Mouse (Mus musculus): ENCODE measurements around the gene Icam1. TPM values are rescaled to one million over a fixed set of nuclear protein-coding genes. Genes with fewer than 3 reads are reported as not detected.
"Not testable (repeated sequence)": the region's sequence is repeated elsewhere in the genome, so short reads cannot be mapped to it uniquely, and the experiment has no call there.

Icam1 gene
- total RNA-seq, 2 experiments from 2014 or later = 3.3 to 3.5 TPM

DNA sequence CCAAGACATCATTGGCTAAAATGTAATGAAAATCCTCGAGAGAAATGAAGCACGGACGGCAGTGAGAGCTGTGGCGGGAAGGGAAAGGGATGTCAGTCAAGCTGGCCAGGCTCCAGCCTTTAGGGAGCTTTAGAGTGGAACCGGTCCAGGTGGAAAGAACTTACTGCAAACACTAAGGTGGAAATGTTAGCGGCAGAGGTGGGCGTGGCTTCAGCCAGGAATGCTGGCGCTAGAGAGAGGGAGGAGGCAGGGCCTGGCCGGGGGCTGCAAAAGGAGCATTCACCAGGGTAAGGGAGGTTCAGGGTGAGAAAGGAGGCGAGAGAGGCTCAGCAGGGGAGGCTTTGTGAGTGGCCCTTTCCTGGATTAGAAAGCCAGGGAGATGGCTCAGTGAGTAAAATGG, 24.9 kb upstream of the Icam1 start:
- intact Hi-C loops (cut with DNase I) = loop anchor here (10.0 kb wide), 1 partner anchor 256 kb away; no protein-coding TSS in a partner anchor
- no peak for DNase-seq (ENCODE audit: low spot score in 2 of 2)

- intact Hi-C loops (cut with DNase I) = loop anchor here (10.0 kb wide), 1 partner anchor 257 kb away; no protein-coding TSS in a partner anchor
- DNase-seq (ENCODE audit: low spot score in 2 of 2) = no peak
These were observed 24.2 kb upstream of the Icam1 start for GRCm38 (mm10) chr9:20991587-20991986.

GRCm38 (mm10) chr9:20993165-20993898, 22.5 kb upstream of the Icam1 start:
- intact Hi-C loops (cut with DNase I) = loop anchor here (10.0 kb wide), 1 partner anchor 259 kb away; no protein-coding TSS in a partner anchor
- DNase-seq (ENCODE audit: low spot score in 2 of 2) = no peak

- intact Hi-C loops (cut with DNase I) = loop anchor here (10.0 kb wide), 1 partner anchor 260 kb away; no protein-coding TSS in a partner anchor
- no peak for DNase-seq (ENCODE audit: low spot score in 2 of 2)
These were observed 20.7 kb upstream of the Icam1 start for GRCm38 (mm10) chr9:20995069-20995468.

DNA sequence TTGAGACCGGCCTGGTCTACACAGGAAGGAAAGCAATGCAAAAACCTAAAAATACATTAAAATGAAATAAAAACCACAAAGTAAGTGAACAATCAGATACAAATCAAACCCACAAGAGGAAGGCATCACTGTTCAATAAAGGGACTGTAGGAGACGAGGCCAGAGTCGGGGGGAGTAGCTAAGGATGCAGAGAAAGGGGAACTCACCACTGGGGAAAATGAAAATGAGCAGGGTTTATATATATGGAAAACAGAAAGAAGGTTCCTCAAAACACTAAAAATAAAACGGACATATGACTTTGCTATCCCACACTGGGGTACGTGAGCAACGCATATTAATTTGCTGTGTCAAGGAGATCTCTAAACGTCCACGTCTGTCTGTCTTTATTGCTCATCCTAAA, 18.7 kb upstream of the Icam1 start:
- intact Hi-C loops (cut with DNase I) = loop anchor here (10.0 kb wide), 1 partner anchor 262 kb away; no protein-coding TSS in a partner anchor
- DNase-seq (ENCODE audit: low spot score in 2 of 2) = no peak

- intact Hi-C loops (cut with DNase I) = loop anchor here (10.0 kb wide), 1 partner anchor 264 kb away; no protein-coding TSS in a partner anchor
- DNase-seq (ENCODE audit: low spot score in 2 of 2) = not testable (repeated sequence)
These were observed 17.4 kb upstream of the Icam1 start for GRCm38 (mm10) chr9:20998337-20998736.

- intact Hi-C loops (cut with DNase I) = no loop called here
These were observed 15.0 kb upstream of the Icam1 start for GRCm38 (mm10) chr9:21000811-21001210.

DNA sequence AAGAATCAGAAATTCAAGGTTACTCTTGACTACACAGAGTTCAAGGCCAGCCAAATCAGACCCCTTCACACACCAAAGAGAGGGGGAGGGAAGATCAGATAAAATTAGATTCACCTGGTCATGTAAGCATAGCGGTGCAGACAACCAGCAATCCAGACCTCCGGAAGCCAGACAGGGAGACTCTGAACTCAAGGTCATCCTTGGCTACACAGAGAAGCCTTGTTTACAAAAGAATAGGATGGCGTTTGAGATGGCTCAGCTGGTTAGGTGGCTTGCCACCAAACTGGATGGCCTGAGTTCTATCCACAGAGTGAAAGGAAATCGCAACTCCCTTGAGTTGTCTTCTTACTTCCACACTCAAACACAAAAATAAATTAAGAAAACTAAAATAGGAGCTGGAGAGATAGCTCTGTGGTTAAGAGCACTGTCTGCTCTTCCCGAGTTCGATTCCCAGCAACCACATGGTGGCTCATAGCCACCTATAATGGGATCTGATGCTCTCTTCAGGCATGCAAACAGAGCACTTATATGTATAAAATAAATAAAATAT, 14.1 kb upstream of the Icam1 start:
- no peak for DNase-seq (ENCODE audit: low spot score in 2 of 2)
- intact Hi-C loops (cut with DNase I) = loop anchor here (2.0 kb wide), 2 partner anchors 49 to 103 kb away; partner anchors contain the start of gene Eif3g

More at GRCm38 (mm10) chr9:21000811-21001210, 15.0 kb upstream of the Icam1 start:
- no peak for DNase-seq (ENCODE audit: low spot score in 2 of 2)

GRCm38 (mm10) chr9:21002270-21002626, 13.5 kb upstream of the Icam1 start:
- DNase-seq (ENCODE audit: low spot score in 2 of 2) = no peak
- intact Hi-C loops (cut with DNase I) = loop anchor here (2.0 kb wide), 2 partner anchors 49 to 103 kb away; partner anchors contain the start of gene Eif3g

- DNase-seq (ENCODE audit: low spot score in 2 of 2) = peak; percentile 90 to 94
- intact Hi-C loops (cut with DNase I) = loop anchor here (1.0 to 2.0 kb wide), 3 partner anchors 23 to 104 kb away; partner anchors contain the start of gene Eif3g
These were observed 12.9 kb upstream of the Icam1 start, which contains the start of gene Mrpl4 for GRCm38 (mm10) chr9:21002627-21003551. Gene Mrpl4, plus strand, starts transcription at chr9:21002738.

- no peak for DNase-seq (ENCODE audit: low spot score in 2 of 2)
- intact Hi-C loops (cut with DNase I) = no loop called here
These were observed 8.4 kb upstream of the Icam1 start for GRCm38 (mm10) chr9:21007313-21007952.

DNA sequence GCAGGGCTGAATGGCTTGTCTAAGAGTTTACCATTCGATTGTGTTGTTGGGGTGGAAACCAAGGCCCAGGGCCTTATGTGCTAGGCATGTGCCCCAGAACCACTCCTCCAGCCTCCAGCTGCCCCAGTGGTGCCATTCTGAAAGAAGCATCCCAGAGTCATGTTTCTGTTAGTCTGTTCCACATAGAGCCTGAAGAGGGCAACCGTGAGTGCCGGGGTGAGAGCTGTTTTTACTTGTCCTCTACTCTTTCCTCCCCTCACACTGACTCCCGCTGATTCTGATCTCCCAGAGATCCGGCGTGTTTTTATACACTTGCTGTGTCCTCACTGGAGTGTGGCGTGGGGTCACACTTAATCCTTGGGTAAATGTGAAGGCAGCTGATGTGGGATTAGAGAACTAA, 7.8 kb upstream of the Icam1 start:
- DNase-seq (ENCODE audit: low spot score in 2 of 2) = no peak
- intact Hi-C loops (cut with DNase I) = no loop called here

DNA sequence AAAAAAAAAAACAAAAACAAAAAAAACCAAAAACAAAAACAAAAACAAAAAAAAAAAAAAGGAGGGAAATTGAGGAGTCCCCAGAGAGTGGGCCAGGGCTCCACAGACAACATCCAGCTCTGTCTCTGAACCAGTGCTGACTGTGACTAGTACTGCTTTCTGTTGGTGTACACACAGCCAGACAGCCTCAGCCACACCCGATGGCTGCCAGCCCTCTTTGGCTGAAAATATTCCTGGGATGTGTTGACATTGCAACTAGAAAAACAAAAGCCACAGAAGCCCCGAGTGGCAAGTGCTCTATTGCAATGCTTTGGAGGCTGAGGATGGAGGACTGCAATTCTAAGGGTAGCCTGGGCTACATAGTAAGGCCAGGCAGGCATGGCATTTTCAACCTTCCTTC, 5.4 kb upstream of the Icam1 start:
- intact Hi-C loops (cut with DNase I) = loop anchor here (5.0 kb wide), 1 partner anchor 127 kb away; no protein-coding TSS in a partner anchor

DNA sequence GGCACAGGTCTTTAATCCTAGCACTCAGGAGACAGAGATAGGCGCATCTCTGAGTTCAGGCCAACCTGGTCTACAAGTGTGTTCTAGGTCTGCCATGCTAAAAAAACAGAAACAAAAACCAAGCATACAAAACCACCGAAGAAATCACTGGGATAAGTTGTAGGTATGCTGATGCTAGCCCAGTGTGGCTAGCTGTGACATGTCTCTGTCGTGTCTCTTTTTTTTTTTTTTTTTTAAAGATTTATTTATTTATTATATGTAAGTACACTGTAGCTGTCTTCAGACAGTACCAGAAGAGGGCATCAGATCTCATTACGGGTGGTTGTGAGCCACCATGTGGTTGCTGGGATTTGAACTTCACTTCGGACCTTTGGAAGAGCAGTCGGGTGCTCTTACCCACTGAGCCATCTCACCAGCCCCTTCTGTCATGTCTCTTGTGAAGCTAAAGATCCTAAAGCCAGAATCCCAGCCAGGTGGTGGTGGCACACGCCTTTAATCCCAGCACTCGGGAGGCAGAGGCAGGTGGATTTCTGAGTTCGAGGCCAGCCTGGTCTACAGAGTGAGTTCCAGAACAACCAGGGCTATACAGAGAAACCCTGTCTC, 4.7 kb upstream of the Icam1 start:
- intact Hi-C loops (cut with DNase I) = loop anchor here (5.0 kb wide), 1 partner anchor 126 kb away; no protein-coding TSS in a partner anchor
- not testable (repeated sequence) for DNase-seq (ENCODE audit: low spot score in 2 of 2)

More for the DNA sequence above, 5.4 kb upstream of the Icam1 start:
- DNase-seq (ENCODE audit: low spot score in 2 of 2) = no peak

DNA sequence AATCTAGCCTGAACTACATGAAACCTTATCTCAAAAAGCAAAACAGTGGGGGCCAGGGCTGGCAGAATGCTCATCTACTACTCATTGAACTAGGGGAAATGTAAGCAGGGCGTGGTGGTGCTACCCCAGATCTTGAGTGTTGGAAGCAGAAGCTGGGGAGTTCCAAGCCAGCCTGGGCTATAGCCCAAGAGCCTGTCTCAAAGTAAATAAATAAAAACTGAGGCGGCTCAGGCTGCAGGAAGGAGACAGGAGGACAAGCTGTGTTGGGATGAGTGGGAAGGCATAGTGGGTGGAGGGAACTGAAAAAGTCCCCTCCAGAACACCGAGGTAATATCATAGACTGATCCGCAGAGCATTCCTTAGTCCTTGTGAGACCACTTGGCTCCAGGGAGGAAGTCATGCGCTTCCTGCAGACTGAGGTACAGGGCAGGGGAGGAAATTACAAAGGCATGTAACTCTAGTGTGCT, 3.9 kb upstream of the Icam1 start:
- peak in 1 of 2 experiments; percentile 31 for DNase-seq (ENCODE audit: low spot score in 2 of 2)
- intact Hi-C loops (cut with DNase I) = loop anchor here (5.0 kb wide), 1 partner anchor 125 kb away; no protein-coding TSS in a partner anchor

DNA sequence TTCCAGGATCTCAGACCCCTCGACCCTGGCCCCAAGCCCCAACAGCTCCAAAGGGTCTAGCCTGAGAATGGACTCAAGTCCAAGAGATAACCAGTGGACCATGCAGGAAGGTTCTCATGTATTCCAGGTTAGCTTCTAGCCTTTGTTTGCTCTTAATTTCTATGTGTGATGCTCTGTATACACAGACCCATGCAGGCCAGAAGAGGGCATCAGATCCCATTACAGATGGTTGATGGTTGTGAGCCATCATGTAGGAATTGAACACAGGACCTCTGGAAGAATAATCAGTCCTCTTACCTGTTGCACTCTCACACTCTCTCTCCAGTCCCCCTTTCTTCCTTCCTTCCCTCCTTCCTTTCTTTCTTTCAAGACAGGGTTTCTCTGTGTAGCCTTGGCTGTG, 3.4 kb upstream of the Icam1 start:
- no peak for DNase-seq (ENCODE audit: low spot score in 2 of 2)
- intact Hi-C loops (cut with DNase I) = loop anchor here (5.0 kb wide), 1 partner anchor 125 kb away; no protein-coding TSS in a partner anchor

GRCm38 (mm10) chr9:21014691-21015570, 854 bp upstream of the Icam1 start:
- DNase-seq (ENCODE audit: low spot score in 2 of 2) = peak in 1 of 2 experiments; percentile 60
- intact Hi-C loops (cut with DNase I) = loop anchor here (1.0 to 5.0 kb wide), 2 partner anchors 38 to 122 kb away; no protein-coding TSS in a partner anchor
